In the genomic region with DNA sequence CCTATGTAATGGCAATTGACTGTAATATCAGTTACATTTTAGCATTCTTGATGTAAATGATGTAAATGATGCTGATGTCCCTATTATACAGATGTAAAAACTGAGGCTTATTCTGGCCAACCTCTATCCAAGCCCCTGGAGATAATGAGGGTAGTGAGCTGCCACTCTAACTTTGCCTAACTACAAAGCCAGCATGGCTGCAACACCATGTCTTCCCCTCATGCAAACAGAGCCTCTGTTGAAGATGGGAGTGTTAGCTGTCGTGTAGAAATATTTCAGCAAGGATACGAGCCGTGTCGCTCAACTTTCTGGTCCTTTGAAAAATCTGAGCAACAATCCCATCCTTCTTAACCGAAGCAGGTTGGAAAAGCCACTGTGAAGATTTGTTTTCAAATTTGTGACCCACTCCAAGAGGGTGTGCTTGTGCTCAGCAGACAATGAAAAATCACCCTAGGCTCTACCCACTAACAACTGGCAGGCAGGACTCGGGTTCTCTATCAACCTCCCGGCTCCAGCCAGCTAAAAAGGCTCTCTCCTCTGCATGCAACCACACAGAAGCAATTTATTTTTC, we compare ENCODE assay signal across 12 mouse cellular contexts.
"Had no signal": no experiment of that assay in that cellular context is flagged by ENCODE, and none has a peak within 500 bp of the region (broad histone marks: within the 10 kb centered on the region; RNA-seq: fewer than 3 reads in every experiment).

No protein-coding gene starts in this region.

- H3K27ac ChIP-seq: forebrain, embryonic 15.5 days; heart, embryonic 10.5 days; hindbrain, embryonic 13.5 days; hindbrain, embryonic 15.5 days; hindbrain, postnatal 0 days; intestine, embryonic 15.5 days; limb, embryonic 13.5 days; limb, embryonic 15.5 days; liver, embryonic 12.5 days; liver, embryonic 14.5 days had no signal

- H3K27me3 ChIP-seq: forebrain, embryonic 15.5 days; hindbrain, embryonic 13.5 days; hindbrain, embryonic 15.5 days; intestine, embryonic 15.5 days; liver, embryonic 12.5 days had no signal

- H3K4me1 ChIP-seq: forebrain, embryonic 15.5 days; heart, embryonic 10.5 days; heart, embryonic 12.5 days; hindbrain, embryonic 15.5 days; intestine, embryonic 15.5 days; limb, embryonic 13.5 days; limb, embryonic 15.5 days; liver, embryonic 12.5 days had no signal

- H3K36me3 ChIP-seq: forebrain, embryonic 15.5 days; heart, embryonic 10.5 days; heart, embryonic 12.5 days; hindbrain, embryonic 13.5 days; hindbrain, embryonic 15.5 days; intestine, embryonic 15.5 days; limb, embryonic 13.5 days; limb, embryonic 15.5 days; liver, embryonic 12.5 days had no signal

- H3K9me3 ChIP-seq: forebrain, embryonic 15.5 days; heart, embryonic 10.5 days; heart, embryonic 12.5 days; hindbrain, embryonic 13.5 days; hindbrain, embryonic 15.5 days; intestine, embryonic 15.5 days; limb, embryonic 13.5 days; limb, embryonic 15.5 days; liver, embryonic 12.5 days had no signal

- H3K4me2 ChIP-seq: forebrain, embryonic 15.5 days; heart, embryonic 12.5 days; hindbrain, embryonic 13.5 days; hindbrain, embryonic 15.5 days; intestine, embryonic 15.5 days; limb, embryonic 13.5 days; limb, embryonic 15.5 days; liver, embryonic 12.5 days had no signal

- H3K9ac ChIP-seq: forebrain, embryonic 15.5 days; forebrain, postnatal 0 days; heart, embryonic 12.5 days; hindbrain, embryonic 13.5 days; hindbrain, embryonic 15.5 days; intestine, embryonic 15.5 days; limb, embryonic 13.5 days; limb, embryonic 15.5 days; liver, embryonic 12.5 days; liver, embryonic 14.5 days had no signal

- ATAC-seq: forebrain, embryonic 15.5 days; forebrain, postnatal 0 days; hindbrain, postnatal 0 days; intestine, embryonic 15.5 days; liver, embryonic 12.5 days had no signal

- H3K4me3 ChIP-seq: forebrain, embryonic 15.5 days; heart, embryonic 10.5 days; heart, embryonic 12.5 days; hindbrain, embryonic 13.5 days; hindbrain, embryonic 15.5 days; intestine, embryonic 15.5 days; limb, embryonic 13.5 days; limb, embryonic 15.5 days; liver, embryonic 12.5 days had no signal
